Mouse (Mus musculus) gastrocnemius, postnatal 10 days (tissue): ENCODE measurements around the gene Htr5b. TPM values are rescaled to one million over a fixed set of nuclear protein-coding genes. Genes with fewer than 3 reads are reported as not detected.

Source experiments
- DNase-seq: peaks from one replicate; pipeline ENCODE4 v3.0.0; 2021; ENCODE audit warnings: mixed read lengths
- long read RNA-seq, 2 experiments: library from polyadenylated mRNA; stranded (forward); transcript quantifications; one replicate each; pipeline ENCODE4 v2.0.0; 2021
- total RNA-seq, 2 experiments: library from RNA; stranded (reverse); gene quantifications; 2 replicates each; pipeline ENCODE4 v1.2.3; 2021

Gene Htr5b
- not detected for total RNA-seq
- long read RNA-seq, experiment 1, result 0 reads
- long read RNA-seq, experiment 2, result 0 reads

GRCm38 (mm10) chr1:121528399-121528720 is at the start of gene Htr5b:
Htr5b (minus strand) TSS chr1:121528465.
- DNase-seq, result no peak

GRCm38 (mm10) chr1:121577491-121577890 is 49.2 kb upstream of the Htr5b start:
- DNase-seq, result no peak

- no peak for DNase-seq
Measured at GRCm38 (mm10) chr1:121570522-121570921, 42.3 kb upstream of the Htr5b start.

- peak; percentile 99 for DNase-seq
Measured at GRCm38 (mm10) chr1:121567521-121568489, 39.5 kb upstream of the Htr5b start, which contains the start of gene Ddx18. Ddx18 (minus strand) TSS chr1:121567989.

- no peak for DNase-seq
Measured at GRCm38 (mm10) chr1:121557861-121558260, 29.6 kb upstream of the Htr5b start.

- DNase-seq, result no peak
Measured at GRCm38 (mm10) chr1:121551457-121551835, 23.2 kb upstream of the Htr5b start.

- no peak for DNase-seq
Measured at GRCm38 (mm10) chr1:121550801-121551456, 22.7 kb upstream of the Htr5b start.

- DNase-seq, result no peak
Measured at GRCm38 (mm10) chr1:121549456-121549855, 21.2 kb upstream of the Htr5b start.

- DNase-seq, result no peak
Measured at GRCm38 (mm10) chr1:121548667-121549066, 20.4 kb upstream of the Htr5b start.

GRCm38 (mm10) chr1:121546844-121547243 is 18.6 kb upstream of the Htr5b start:
- DNase-seq, result no peak

- no peak for DNase-seq
Measured at GRCm38 (mm10) chr1:121540361-121540760, 12.1 kb upstream of the Htr5b start.

GRCm38 (mm10) chr1:121531439-121531838 is 3.2 kb upstream of the Htr5b start:
- no peak for DNase-seq

- DNase-seq, result no peak
Measured at GRCm38 (mm10) chr1:121529286-121529685, 1.0 kb upstream of the Htr5b start.

- no peak for DNase-seq
Measured at GRCm38 (mm10) chr1:121527600-121528398, 466 bp downstream of the Htr5b start.

- DNase-seq, result no peak
Measured at GRCm38 (mm10) chr1:121527061-121527460, 1.2 kb downstream of the Htr5b start.

- DNase-seq, result no peak
Measured at GRCm38 (mm10) chr1:121518609-121519008, 9.7 kb downstream of the Htr5b start.

- DNase-seq, result no peak
Measured at GRCm38 (mm10) chr1:121511966-121512365, 16.3 kb downstream of the Htr5b start.

GRCm38 (mm10) chr1:121511186-121511585 is 17.1 kb downstream of the Htr5b start:
- no peak for DNase-seq

- DNase-seq, result no peak
Measured at GRCm38 (mm10) chr1:121510420-121511140, 17.7 kb downstream of the Htr5b start.

GRCm38 (mm10) chr1:121508729-121509128 is 19.5 kb downstream of the Htr5b start:
- no peak for DNase-seq

- no peak for DNase-seq
Measured at GRCm38 (mm10) chr1:121497093-121497492, 31.2 kb downstream of the Htr5b start.

- peak; percentile 28 for DNase-seq
Measured at GRCm38 (mm10) chr1:121490241-121490640, 38.0 kb downstream of the Htr5b start.
